Mouse (Mus musculus) ES-Bruce4 (cell line): ENCODE measurements around the gene Tob2.

Source experiments
- CTCF ChIP-seq: IDR thresholded peaks from one replicate; pipeline ENCODE4 v1.8.1; 2011; ENCODE audit warnings: low read depth, low read length
- EP300 ChIP-seq: IDR thresholded peaks from 2 replicates; pipeline ENCODE4 v1.6.1; 2011; ENCODE audit warnings: low read depth, low read length; ENCODE audit not compliant: insufficient read depth
- POLR2A ChIP-seq: IDR thresholded peaks from one replicate; pipeline ENCODE4 v1.8.1; 2011; ENCODE audit warnings: low read length; ENCODE audit not compliant: insufficient read depth

- TF ChIP-seq CTCF: no peak
- no peak for TF ChIP-seq POLR2A
- no peak for TF ChIP-seq EP300
Observed at GRCm38 (mm10) chr15:81805624-81806023, 53.0 kb downstream of the Tob2 start.
